Mouse (Mus musculus): Measurements from ENCODE around the gene Wdr31. TPM values are rescaled to one million over a fixed set of nuclear protein-coding genes. Genes with fewer than 3 reads are reported as not detected.

Wdr31 gene
- total and polyA plus RNA-seq, 2 experiments from 2014 or later: 9.5 to 20.0 TPM

GRCm38 (mm10) chr4:62454995-62455394 lies 15.7 kb downstream of the Wdr31 start:
- 0 out of 2 replicates have a peak, but pooled peaks have one; percentile 16 for ATAC-seq

GRCm38 (mm10) chr4:62440986-62441385 lies 29.7 kb downstream of the Wdr31 start:
- Histone ChIP-seq H3K4me3 (ENCODE audit: low read depth, low read length) (no peak overlapping the region), H3K4me2 (ENCODE audit: low read depth) (no peak overlapping the region), H3K9me3 (ENCODE audit: low read length) (no peaks in the 10 kb centered on the region), H3K4me1 (ENCODE audit: insufficient read depth) (no peaks in the 10 kb centered on the region), H3K27ac (ENCODE audit: low read depth, low read length) (no peak overlapping the region), H3K9ac (no peak overlapping the region), H3K27me3 (ENCODE audit: insufficient read depth, low read length) (no peaks in the 10 kb centered on the region), H3K36me3 (ENCODE audit: insufficient read depth) (no peaks in the 10 kb centered on the region)
- TF ChIP-seq CTCF (IDR thresholded peaks at IDR 0.05; ENCODE audit: low read depth): no peak
- DNase-seq (no peak), ATAC-seq (no peak)
- WGBS: 78% methylated on average over 4 of the region's 4 CpGs

More at GRCm38 (mm10) chr4:62454995-62455394, 15.7 kb downstream of the Wdr31 start:
- no peaks in the 10 kb centered on the region for H3K9me3 ChIP-seq (ENCODE audit: low read length)
- peaks cover 6% of the 10 kb centered on the region; the same call in 1 of the 2 replicates for H3K36me3 ChIP-seq (ENCODE audit: insufficient read depth)
- no peak overlapping the region for H3K9ac ChIP-seq
- TF ChIP-seq CTCF (IDR thresholded peaks at IDR 0.05; ENCODE audit: low read depth): peak; percentile 62
- no peaks in the 10 kb centered on the region for H3K27me3 ChIP-seq (ENCODE audit: insufficient read depth, low read length)
- WGBS: 63% methylated on average over 5 of the region's 5 CpGs
- H3K27ac ChIP-seq (ENCODE audit: low read depth, low read length): no peak overlapping the region
- no peak overlapping the region for H3K4me3 ChIP-seq (ENCODE audit: low read depth, low read length)
- H3K4me1 ChIP-seq (ENCODE audit: insufficient read depth): no peaks in the 10 kb centered on the region
- H3K4me2 ChIP-seq (ENCODE audit: low read depth): no peak overlapping the region
- DNase-seq: peak; percentile 56

- no peak for TF ChIP-seq CTCF (IDR thresholded peaks at IDR 0.05; ENCODE audit: low read depth)
- no peaks in the 10 kb centered on the region for H3K36me3 ChIP-seq (ENCODE audit: insufficient read depth)
- no peak overlapping the region for H3K4me3 ChIP-seq (ENCODE audit: low read depth, low read length)
- H3K9ac ChIP-seq: no peak overlapping the region
- no peak for ATAC-seq
- no peak for DNase-seq
- no peaks in the 10 kb centered on the region for H3K27me3 ChIP-seq (ENCODE audit: insufficient read depth, low read length)
- WGBS: 77% methylated on average over 4 of the region's 4 CpGs
- no peaks in the 10 kb centered on the region for H3K9me3 ChIP-seq (ENCODE audit: low read length)
- no peak overlapping the region for H3K4me2 ChIP-seq (ENCODE audit: low read depth)
- H3K27ac ChIP-seq (ENCODE audit: low read depth, low read length): no peak overlapping the region
- no peaks in the 10 kb centered on the region for H3K4me1 ChIP-seq (ENCODE audit: insufficient read depth)
These were observed 30.2 kb downstream of the Wdr31 start for GRCm38 (mm10) chr4:62440544-62440943.

- Histone ChIP-seq H3K9me3 (ENCODE audit: low read length) (no peaks in the 10 kb centered on the region), H3K4me3 (ENCODE audit: low read depth, low read length) (no peak overlapping the region), H3K4me1 (ENCODE audit: insufficient read depth) (no peaks in the 10 kb centered on the region), H3K27ac (ENCODE audit: low read depth, low read length) (no peak overlapping the region), H3K36me3 (ENCODE audit: insufficient read depth) (no peaks in the 10 kb centered on the region), H3K27me3 (ENCODE audit: insufficient read depth, low read length) (no peaks in the 10 kb centered on the region), H3K9ac (no peak overlapping the region), H3K4me2 (ENCODE audit: low read depth) (no peak overlapping the region)
- WGBS: 71% methylated on average over 4 of the region's 4 CpGs
- TF ChIP-seq CTCF (IDR thresholded peaks at IDR 0.05; ENCODE audit: low read depth): no peak
- no peak for ATAC-seq
- DNase-seq: no peak
These were observed 30.9 kb downstream of the Wdr31 start for GRCm38 (mm10) chr4:62439793-62440192.

- no peaks in the 10 kb centered on the region for H3K9me3 ChIP-seq (ENCODE audit: low read length)
- H3K27me3 ChIP-seq (ENCODE audit: insufficient read depth, low read length): no peaks in the 10 kb centered on the region
- H3K4me1 ChIP-seq (ENCODE audit: insufficient read depth): no peaks in the 10 kb centered on the region
- no peak overlapping the region for H3K27ac ChIP-seq (ENCODE audit: low read depth, low read length)
- H3K4me3 ChIP-seq (ENCODE audit: low read depth, low read length): no peak overlapping the region
- no peak overlapping the region for H3K4me2 ChIP-seq (ENCODE audit: low read depth)
- H3K36me3 ChIP-seq (ENCODE audit: insufficient read depth): no peaks in the 10 kb centered on the region
- ATAC-seq: no peak
- no peak for DNase-seq
- WGBS: 84% methylated on average over 7 of the region's 7 CpGs
- H3K9ac ChIP-seq: no peak overlapping the region
- TF ChIP-seq CTCF (IDR thresholded peaks at IDR 0.05; ENCODE audit: low read depth): no peak
These were observed 32.8 kb downstream of the Wdr31 start for GRCm38 (mm10) chr4:62437871-62438270.

GRCm38 (mm10) chr4:62437256-62437778 lies 33.4 kb downstream of the Wdr31 start:
- TF ChIP-seq CTCF (IDR thresholded peaks at IDR 0.05; ENCODE audit: low read depth): no peak
- 97% methylated on average over 3 of the region's 3 CpGs for WGBS
- H3K27ac ChIP-seq (ENCODE audit: low read depth, low read length): no peak overlapping the region

GRCm38 (mm10) chr4:62435081-62435480 lies 35.6 kb downstream of the Wdr31 start, which contains the start of gene Rnf183:
Rnf183 (minus strand) TSS chr4:62435252.
- Histone ChIP-seq H3K4me2 (ENCODE audit: low read depth) (no peak within 1 kb of the TSS), H3K36me3 (ENCODE audit: insufficient read depth) (no peaks in the 10 kb centered on the region), H3K27me3 (ENCODE audit: insufficient read depth, low read length) (no peaks in the 10 kb centered on the region), H3K4me3 (ENCODE audit: low read depth, low read length) (no peak within 1 kb of the TSS), H3K27ac (ENCODE audit: low read depth, low read length) (no peak within 1 kb of the TSS), H3K4me1 (ENCODE audit: insufficient read depth) (no peaks in the 10 kb centered on the region), H3K9ac (no peak within 1 kb of the TSS), H3K9me3 (ENCODE audit: low read length) (no peaks in the 10 kb centered on the region)
- no peak for ATAC-seq
- no peak for DNase-seq
- 83% methylated on average over 6 of the region's 6 CpGs for WGBS
- TF ChIP-seq CTCF (IDR thresholded peaks at IDR 0.05; ENCODE audit: low read depth): no peak

More at GRCm38 (mm10) chr4:62437256-62437778, 33.4 kb downstream of the Wdr31 start:
- DNase-seq: no peak
- no peak for ATAC-seq
- H3K4me3 ChIP-seq (ENCODE audit: low read depth, low read length): no peak overlapping the region
- H3K4me2 ChIP-seq (ENCODE audit: low read depth): no peak overlapping the region
- no peaks in the 10 kb centered on the region for H3K27me3 ChIP-seq (ENCODE audit: insufficient read depth, low read length)
- H3K36me3 ChIP-seq (ENCODE audit: insufficient read depth): no peaks in the 10 kb centered on the region
- H3K9ac ChIP-seq: no peak overlapping the region
- H3K9me3 ChIP-seq (ENCODE audit: low read length): no peaks in the 10 kb centered on the region
- no peaks in the 10 kb centered on the region for H3K4me1 ChIP-seq (ENCODE audit: insufficient read depth)
